Mouse (Mus musculus): Measurements from ENCODE around the gene Acot12.

Acot12 gene

DNA sequence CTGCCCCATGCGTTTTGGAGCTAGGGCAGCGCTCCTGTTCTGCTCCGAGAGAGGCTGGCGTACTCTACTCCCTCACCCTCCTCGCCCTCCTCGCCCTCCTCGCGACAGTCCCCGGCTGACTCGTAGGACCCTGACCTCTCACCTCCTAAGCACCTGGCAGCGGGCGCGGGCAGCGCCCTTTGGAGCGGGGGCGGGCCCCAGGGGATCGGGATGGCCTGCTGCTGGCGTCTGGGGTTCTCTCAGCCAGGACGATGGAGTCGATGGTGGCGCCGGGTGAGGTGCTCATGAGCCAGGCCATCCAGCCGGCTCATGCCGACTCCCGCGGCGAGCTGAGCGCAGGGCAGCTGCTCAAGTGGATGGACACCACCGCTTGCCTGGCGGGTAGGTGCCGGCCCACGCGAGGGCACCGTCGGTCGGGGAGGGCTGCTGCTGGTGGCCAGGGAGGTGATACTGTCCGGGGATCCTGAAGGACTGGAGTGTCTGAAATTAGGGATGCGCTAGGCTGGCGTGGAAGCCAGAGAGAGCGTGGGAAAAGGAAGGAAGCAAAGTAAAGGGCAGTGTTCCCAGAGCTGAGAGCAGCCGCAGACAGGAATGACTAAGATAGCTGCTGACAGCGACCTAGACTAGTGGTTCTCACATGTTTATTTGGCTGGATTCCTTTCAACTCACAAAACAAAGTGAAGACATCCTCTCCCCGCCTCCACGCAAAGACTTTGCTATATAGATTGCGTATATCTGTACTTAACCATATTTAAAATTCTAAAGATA is at the start of gene Acot12:
Gene Acot12 (plus strand): TSS at position 233 of the 768 bp plus-strand sequence.
- no peak for DNase-seq (ENCODE audit: low spot score)

GRCm38 (mm10) chr13:91693615-91694014 is 47.7 kb upstream of the Acot12 start:
- no peak for DNase-seq (ENCODE audit: low spot score)

- no peak for DNase-seq (ENCODE audit: low spot score)
Measured at GRCm38 (mm10) chr13:91695406-91695805, 45.9 kb upstream of the Acot12 start.

GRCm38 (mm10) chr13:91696109-91696645 is 45.1 kb upstream of the Acot12 start:
- no peak for DNase-seq (ENCODE audit: low spot score)

DNA sequence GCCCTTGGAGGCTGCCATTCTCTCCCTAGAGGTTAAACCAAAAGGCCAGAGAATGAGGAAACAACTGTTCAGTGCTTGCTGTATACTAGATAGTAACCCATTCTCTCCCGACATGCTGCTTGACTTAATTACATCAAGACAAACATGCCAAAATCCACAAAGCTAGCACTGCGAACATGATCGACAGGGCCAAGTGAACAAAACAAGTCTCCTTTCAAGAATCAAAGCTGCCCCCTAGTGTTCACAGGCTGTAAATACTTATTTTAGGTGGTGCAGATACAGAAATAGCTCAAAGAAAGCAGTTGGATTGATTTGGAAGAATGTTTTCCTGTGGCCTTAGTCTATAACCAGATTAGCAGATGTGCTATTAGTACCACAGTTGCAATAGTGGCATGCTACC is 44.3 kb upstream of the Acot12 start:
- DNase-seq (ENCODE audit: low spot score) = peak; percentile 30

GRCm38 (mm10) chr13:91702337-91702736 is 39.0 kb upstream of the Acot12 start:
- no peak for DNase-seq (ENCODE audit: low spot score)

GRCm38 (mm10) chr13:91719487-91719886 is 21.8 kb upstream of the Acot12 start:
- no peak for DNase-seq (ENCODE audit: low spot score)

DNA sequence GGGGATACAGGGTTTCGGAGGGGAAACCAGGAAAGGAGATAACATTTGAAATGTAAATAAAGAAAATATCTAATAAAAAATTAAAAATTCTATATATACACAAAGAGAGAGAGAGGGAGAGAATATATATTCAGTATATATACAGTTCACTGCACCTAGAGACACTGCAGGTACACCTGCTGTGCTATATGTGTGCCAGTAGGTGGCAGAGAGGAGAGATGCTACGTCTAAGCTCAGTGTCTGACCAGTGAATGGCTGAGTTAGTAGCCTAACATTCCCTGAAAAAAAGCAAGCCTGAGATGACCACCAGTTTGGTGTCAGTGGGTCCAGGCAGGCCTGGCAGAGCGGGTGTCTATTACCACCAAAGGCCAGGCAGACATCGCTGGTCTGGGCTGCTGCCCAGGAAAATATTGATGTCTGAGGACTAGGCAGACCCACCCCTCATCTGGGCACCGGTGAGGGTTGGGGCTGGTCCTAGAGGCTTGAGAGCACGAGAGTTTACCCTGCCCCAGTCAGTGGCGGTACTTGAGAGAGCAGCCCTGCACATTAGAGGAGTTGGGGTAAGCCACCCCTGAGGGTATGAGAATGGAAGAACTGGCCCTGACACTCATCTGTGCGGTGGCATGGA is 18.1 kb upstream of the Acot12 start:
- no peak for DNase-seq (ENCODE audit: low spot score)

DNA sequence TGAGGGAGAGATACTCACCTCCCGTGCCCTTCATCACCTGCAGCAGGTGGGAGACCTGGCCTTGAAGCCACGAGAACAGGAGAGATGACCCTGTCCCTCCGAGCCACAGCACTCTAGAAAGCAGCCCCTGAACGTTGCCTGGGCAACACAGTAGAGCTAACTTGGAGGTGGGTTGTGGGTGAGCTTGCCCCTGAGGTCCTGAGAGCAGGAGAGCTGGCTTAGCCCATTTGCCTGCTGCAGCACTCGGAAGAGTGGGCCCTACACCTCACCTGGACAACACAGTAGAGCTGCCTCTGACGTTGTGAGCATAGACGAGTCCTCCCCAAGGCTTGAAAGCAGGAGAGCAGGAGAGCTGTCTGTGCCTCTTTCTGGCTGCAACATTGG is 17.6 kb upstream of the Acot12 start:
- DNase-seq (ENCODE audit: low spot score) = no peak

DNA sequence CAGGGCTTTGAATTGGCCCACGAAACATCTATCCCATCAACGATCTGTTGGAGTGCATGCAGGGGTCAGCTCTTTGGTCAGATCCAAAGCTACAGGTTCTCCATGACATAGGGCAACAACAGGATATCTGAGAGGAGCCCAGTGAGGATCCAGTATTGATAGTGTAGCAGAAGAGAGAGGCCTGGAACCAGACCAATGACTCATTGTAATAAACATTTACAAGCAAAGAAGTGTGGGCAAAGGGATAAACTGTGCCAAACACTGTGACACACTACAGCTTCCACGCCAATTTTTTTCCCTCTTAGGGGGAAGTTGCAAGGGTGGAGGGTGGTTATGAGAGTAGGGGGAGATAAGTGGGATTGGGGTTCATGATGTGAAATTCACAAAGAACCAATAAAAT is 17.1 kb upstream of the Acot12 start:
- DNase-seq (ENCODE audit: low spot score) = no peak

- no peak for DNase-seq (ENCODE audit: low spot score)
Measured at GRCm38 (mm10) chr13:91725130-91725529, 16.2 kb upstream of the Acot12 start.

DNA sequence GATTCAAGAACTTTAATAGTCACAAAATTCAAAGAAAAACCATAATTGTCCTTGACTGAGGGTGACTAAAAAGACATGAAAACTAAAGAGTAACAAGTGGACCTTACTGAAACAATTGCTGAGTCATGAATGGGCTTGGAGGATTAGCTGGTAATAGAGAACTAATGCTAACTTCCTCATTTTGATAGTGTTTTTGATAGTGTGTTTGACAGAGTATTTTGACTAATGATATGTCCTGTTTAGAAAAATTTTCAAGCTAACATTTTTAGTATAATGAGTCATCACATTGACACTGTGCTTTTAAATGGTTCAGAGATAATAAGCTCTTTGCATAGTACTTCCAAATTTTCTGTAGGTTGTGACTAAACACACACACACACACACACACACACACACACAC is 13.4 kb upstream of the Acot12 start:
- DNase-seq (ENCODE audit: low spot score) = no peak

DNA sequence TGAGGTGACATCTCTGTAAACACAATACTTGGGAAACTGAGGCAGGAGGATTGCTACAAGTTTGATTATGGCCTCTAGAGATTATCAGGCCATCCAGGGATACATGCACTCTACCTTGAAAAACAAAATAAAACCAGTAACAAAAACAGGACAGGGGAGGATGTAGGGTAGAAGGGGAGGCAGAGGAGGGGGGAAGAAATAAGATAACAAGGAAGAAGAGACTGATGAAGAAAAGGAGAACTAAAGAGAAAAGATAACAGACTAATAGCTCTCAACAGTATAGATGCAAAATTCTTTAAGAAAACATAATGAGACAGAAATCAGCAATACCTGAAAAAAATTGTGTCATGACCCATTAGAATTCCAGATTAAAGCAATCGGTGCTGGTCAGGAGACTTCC is 4.1 kb upstream of the Acot12 start:
- DNase-seq (ENCODE audit: low spot score) = no peak

GRCm38 (mm10) chr13:91740851-91741250 is 461 bp upstream of the Acot12 start:
- no peak for DNase-seq (ENCODE audit: low spot score)

GRCm38 (mm10) chr13:91743180-91743579 is 1.9 kb downstream of the Acot12 start:
- no peak for DNase-seq (ENCODE audit: low spot score)

DNA sequence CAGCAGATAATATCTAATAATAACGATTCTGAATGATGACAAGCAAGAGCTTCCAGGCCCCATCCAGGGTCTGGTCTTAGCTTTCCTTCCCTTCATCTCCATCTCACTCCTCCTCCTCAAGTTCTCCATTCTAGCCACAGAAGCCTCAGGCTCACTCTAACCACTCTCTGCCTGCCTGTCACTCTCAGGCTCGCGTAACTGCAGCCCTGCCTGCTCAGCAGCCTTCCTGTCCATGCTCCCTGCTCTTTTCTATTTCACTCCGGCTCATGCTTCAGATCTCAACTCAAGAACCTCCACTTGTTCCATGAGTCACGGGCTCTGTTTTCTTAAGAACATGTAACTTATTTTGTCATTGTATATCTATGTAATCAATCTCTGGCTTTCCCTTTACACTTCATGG is 5.2 kb downstream of the Acot12 start:
- DNase-seq (ENCODE audit: low spot score) = no peak

DNA sequence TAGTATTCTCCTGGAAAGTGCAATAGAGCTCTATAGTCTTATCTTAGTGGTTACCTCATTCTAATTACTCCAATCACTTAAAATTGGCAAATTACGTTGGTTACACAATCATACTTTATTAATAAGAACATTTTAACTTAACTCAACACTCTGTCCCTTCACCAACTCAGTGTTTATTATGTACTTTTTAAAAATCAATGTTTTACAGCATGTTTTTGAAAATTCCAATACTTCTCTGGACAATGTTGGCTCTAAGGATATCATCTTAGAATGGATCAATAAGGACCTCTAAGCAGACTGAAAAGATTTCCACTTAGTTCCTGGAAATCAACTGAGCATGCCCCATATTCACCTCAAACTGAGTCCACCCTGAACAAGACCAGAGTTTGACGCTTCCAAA is 7.1 kb downstream of the Acot12 start:
- DNase-seq (ENCODE audit: low spot score) = no peak

GRCm38 (mm10) chr13:91749981-91750380 is 8.7 kb downstream of the Acot12 start:
- DNase-seq (ENCODE audit: low spot score) = no peak

GRCm38 (mm10) chr13:91753724-91754123 is 12.4 kb downstream of the Acot12 start:
- DNase-seq (ENCODE audit: low spot score) = no peak

GRCm38 (mm10) chr13:91754762-91755161 is 13.4 kb downstream of the Acot12 start:
- no peak for DNase-seq (ENCODE audit: low spot score)

DNA sequence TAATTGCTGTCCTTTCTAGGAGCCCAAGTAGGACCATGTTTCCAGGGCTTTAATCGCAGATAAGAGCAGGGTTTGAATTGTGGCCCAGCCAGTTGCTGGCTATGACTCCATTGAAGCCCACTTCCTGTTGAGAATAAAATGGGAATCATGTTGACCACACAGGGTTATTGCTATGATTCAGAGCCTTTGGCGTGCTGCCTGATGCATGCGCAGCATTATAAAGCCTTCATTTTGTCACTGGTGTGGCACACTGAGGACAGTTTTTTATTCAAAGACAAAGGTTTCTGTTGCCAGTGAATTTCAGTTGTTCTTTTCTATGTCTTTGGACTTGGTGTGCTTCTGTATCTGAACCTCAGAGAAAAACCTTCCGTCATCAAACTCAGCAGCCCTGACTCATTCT is 14.9 kb downstream of the Acot12 start:
- DNase-seq (ENCODE audit: low spot score) = no peak

GRCm38 (mm10) chr13:91758316-91759048 is 17.2 kb downstream of the Acot12 start:
- DNase-seq (ENCODE audit: low spot score) = no peak

DNA sequence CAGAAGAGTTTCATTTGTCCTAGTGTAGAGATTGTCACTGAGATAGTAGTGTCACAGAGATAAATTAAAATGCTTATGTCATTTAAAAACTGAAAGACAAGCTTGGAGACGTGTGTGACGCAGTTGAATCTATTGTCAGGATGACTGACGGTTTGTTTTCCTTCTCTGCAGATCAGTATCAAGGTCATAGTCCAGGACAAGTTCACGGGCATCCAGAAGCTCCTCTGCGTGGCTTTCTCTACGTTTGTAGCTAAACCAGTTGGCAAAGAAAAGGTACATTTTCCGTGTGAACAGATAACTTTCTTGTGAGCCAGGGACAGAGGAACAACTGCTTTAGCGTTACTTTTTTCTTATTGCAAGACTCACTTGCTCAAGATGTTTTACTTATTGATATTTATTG is 18.5 kb downstream of the Acot12 start:
- DNase-seq (ENCODE audit: low spot score) = no peak
